Mouse (Mus musculus) liver, embryonic 14.5 days (tissue): Measurements from ENCODE around the gene Gm42417.

ENCODE experiments used
- CTCF ChIP-seq: IDR thresholded peaks from 2 replicates; pipeline ENCODE4 v1.5.1; 2016; ENCODE audit warnings: antibody characterized with exemption, low read depth, control low read depth
- EP300 ChIP-seq: IDR thresholded peaks from 2 replicates; pipeline ENCODE4 v1.6.1; 2016; ENCODE audit warnings: antibody characterized with exemption, low read depth

GRCm38 (mm10) chr1:36531461-36531860, 7.8 kb downstream of the Gm42417 start:
- TF ChIP-seq CTCF = no peak
- no peak for TF ChIP-seq EP300
